Mouse (Mus musculus): Measurements from ENCODE around the gene Kalrn. TPM values are rescaled to one million over a fixed set of nuclear protein-coding genes. Genes with fewer than 3 reads are reported as not detected.

Kalrn gene
- 10 to 100 TPM; 25.1 to 32.5 (median 29.6) TPM for total RNA-seq (2022)

DNA sequence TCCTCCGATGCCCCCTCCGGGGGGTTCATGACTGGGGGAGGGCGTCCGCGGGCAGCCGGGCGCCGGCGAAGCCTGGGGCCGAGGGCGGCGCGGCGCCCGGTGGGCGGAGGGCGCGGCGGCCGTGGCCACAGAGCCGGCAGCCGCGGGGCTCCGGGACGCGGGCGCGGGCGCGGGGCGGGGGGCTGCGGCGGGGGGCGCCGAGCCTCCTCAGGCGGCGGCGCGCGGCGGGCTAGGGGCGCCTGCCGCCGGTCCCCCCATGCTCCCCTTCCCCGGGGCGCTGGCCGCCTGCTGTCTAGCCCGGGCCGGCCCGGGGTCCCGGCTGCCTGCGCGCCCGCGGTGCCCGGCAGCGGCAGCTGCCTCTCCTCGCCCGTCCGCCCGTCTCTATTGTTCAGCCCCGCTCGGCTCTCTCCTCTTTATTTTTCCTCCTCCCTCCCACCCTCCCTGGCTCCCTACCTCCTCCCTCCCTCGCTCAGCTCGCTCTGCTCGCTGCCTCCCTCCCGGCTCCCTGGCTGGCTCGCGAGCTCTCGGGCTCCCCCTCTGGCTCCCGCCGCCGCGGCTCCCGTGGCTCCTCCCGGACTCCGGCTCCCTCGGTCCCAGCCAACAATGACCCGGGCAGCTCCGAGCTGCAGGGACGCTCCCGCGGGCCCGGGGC lies at the start of gene Kalrn:
TSS of gene Kalrn (minus strand) at position 382 of the 652 bp plus-strand sequence.
- peak; percentile 82 for DNase-seq (ENCODE audit: low spot score)

DNA sequence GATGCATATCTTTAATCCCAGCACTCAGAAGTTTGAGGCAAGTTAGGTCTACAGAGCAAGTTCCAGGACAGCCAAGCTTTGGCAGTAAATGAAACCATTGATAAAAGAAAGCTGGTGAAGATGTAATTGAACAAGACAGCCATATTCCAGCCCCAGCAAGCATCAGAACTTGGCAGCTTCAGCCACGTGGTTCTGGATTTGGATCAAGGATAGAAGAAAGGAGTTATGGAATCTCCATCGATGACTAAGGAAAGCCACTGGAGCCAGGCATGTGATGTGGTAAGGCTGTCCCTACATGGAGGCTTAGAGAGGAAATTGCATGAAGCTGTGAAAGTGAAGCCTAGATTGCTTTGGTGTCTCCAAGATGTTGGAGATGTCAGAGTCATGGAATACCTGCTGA lies 40.7 kb upstream of the Kalrn start:
- DNase-seq (ENCODE audit: low spot score): no peak

DNA sequence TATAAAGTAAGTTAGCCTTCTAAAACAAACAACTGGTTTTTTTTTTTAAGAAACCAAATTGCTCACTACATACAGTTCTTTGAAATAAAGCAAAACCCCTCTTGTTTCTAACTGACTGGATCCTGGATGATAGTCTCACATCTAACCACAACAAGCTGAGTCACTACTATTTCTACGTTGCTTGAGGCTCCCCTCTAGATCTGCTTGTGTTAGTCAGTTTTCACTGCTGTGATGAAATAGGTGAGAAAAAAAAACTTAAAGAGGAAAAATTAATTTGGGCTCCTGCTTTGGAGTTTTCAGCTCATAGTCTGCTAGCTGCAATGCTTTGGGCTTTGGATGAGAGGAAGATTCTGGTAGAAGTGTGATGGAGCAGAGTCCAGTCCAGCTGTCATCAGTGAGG lies 36.8 kb upstream of the Kalrn start:
- no peak for DNase-seq (ENCODE audit: low spot score)

- peak; percentile 49 for DNase-seq (ENCODE audit: low spot score)
Observed at GRCm38 (mm10) chr16:34605679-34606078, 32.3 kb upstream of the Kalrn start.

DNA sequence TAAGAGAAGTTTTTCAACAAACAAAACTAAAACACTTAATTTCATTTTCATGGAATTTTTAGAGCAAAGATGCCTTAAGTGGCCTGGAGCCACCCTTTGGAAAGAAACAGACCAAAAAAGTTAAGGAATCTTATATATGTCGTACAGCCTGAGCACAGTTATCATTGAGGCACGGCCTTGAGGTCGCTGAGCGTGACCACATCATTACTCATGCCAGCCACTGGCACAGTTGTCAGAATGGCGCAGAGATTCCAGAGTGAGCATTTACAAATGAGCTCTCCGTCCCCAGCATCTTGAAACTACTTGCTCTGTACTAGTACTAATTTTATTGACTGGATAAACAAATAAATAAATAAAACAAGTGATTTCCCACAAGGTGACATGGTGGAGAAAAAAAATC lies 30.5 kb upstream of the Kalrn start:
- no peak for DNase-seq (ENCODE audit: low spot score)

- no peak for DNase-seq (ENCODE audit: low spot score)
Observed at GRCm38 (mm10) chr16:34603076-34603475, 29.7 kb upstream of the Kalrn start.

DNA sequence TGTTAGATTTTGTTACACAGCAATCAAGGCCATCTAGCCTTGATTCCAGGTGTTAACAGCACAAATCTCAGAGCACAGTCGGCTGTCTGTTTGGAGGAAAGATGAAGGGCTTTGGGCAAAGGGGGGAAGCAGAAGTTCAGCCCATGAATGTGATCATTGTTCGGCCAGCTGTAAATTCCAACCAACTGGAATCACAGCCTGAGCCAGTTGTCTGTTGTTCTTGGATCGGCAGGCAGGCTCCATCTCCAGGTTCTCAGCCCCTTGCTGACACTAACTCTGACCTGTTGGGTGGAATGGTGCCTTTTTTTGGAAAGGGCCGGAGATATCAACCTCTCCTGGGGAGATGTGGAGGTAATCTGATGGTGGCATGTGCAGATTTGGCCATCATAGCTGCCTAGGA lies 28.6 kb upstream of the Kalrn start:
- DNase-seq (ENCODE audit: low spot score): no peak

DNA sequence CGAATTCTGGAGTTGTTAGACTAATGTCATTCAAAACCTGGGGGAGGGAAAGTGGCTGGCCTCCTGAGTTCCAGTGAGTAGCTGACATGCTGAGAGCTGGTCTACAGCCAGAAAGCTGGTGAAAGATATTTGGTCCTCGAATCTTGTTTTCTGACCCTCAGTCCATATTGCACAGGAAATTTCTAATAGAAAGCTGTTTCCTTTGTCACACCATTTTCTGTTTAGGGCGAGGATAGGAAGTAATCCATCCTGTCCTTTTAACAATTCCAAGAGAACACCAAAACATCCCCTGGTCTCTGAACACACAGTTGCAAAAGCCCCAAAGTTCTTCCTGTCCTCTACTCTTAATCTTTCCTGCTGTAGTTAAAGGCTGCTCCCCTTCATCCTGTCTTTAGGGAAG lies 22.0 kb upstream of the Kalrn start:
- no peak for DNase-seq (ENCODE audit: low spot score)

GRCm38 (mm10) chr16:34594597-34595262 lies 21.4 kb upstream of the Kalrn start:
- no peak for DNase-seq (ENCODE audit: low spot score)

DNA sequence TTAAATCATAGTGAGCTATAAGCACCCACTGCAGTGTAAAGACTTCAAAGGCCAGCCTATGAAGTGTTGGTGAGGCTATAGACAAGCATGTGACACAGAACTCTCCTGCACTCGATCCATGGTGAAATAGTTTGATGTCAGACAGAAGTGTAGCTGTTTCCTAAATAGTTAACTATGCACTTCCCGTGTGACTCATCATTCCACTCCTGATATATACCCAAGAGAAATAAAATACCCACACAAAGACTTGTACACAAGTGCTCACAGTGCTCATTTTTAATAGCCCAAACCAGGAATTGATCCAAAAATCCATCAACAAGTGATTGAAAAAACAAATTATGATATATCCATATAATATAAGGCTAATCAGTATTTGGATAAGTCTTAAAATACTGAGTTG lies 19.4 kb upstream of the Kalrn start:
- no peak for DNase-seq (ENCODE audit: low spot score)

DNA sequence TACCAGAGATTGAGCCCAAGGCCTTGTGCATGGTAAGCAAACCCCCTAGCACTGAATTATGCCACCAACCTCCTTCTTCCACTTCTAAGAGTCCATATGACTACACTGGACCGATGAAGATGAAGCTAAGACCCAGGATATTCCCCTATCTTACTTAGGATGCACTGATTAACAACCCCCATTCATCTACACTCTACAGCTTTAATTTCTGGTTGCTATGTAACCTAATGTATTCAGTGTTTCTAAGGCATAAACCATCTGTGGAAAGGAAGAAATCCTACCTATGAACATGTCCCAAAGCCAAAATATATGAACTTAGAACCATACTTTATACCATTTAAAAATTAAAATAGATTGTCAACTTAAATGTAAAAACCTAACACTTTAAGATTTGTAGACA lies 18.6 kb upstream of the Kalrn start:
- DNase-seq (ENCODE audit: low spot score): no peak

- no peak for DNase-seq (ENCODE audit: low spot score)
Observed at GRCm38 (mm10) chr16:34579671-34580326, 6.5 kb upstream of the Kalrn start.

DNA sequence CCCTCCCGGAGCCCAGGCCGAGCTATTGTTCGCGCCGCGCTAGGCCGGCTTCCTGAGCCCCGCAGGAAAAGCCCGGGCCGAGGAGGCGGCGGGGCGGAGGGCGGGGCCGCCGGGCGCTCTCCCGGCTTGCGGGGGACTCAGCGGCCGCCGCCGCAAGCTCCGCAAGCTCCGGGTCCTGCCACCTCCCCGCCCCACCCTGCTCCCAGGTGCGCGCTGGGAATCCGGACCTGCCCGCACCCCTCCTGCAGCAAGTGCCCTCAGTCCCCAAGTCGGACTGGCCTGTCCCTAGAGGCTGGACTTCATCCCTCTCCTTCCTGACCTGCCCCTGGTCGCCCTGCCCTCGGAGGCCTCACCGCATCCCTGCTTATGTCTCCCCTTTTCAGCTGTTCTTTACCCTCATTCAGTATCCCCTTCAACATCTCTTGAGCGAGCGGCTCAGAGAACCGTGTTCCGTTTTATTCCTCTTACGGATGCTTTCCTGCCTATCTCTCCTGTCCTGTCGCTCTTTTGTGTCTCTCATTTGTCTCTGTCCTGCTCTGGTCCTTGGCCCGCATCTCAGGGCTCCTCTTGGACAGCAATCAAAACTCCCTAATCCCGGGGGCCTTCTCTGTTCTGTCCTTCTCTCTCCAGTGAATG lies 642 bp upstream of the Kalrn start:
- DNase-seq (ENCODE audit: low spot score): no peak

DNA sequence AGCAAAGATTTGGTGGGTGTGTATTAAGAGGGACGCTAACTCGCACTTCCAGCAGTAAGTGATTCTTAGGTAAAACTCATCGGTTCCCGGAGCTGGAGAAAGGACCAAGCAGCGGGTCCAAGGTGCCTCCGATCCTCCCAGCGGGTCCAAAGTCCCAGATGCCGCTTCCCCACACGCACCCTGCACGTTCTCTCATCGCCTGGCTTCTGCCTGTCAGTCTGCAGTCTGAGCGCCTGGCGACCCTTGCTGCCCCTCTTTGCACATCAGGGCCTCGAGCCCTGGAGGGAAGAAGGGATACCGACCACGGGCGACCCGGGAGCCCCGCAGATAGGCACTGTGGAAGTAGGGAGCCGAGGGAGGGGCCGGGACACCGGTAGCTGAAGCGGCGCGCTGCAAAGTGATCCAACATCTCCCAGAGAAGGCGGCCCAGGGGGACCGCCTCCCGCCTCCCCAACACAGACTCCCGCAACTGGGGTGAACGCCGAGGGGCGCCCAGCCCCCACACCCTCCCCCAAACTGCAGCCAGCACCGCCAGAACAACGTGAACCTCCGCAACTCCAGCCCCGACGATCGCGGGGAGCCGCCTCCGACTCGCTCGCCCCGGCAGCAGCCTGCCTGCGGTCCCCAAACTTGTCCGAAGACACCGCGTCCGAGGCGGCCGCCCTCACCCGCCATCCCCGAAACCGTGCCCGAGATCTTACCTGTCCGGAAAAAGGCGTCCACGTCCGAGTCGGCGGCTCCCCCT lies 754 bp downstream of the Kalrn start:
- no peak for DNase-seq (ENCODE audit: low spot score)

DNA sequence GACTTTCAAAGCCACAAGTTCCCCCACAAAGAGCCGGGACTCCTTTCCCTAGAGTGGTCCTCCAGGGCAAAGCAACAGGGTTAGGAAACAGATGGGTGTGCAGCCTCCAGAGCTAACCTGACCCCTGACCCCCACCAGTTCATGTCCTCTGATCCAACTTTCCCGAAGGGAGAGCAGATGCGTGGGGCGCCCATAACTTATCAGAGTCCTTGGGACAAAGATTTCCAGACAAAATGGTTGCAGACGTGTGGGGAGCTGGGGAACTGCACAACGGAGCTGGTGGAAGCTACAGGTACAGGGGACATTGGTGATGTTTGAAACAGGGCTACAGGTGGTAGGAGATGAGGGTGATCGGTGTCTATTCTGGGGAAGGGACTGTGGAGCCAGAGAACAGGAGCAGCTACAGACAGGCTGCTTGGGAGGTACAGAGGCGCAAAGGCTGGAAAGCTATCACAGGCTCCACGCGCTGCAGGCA lies 1.4 kb downstream of the Kalrn start:
- DNase-seq (ENCODE audit: low spot score): no peak

DNA sequence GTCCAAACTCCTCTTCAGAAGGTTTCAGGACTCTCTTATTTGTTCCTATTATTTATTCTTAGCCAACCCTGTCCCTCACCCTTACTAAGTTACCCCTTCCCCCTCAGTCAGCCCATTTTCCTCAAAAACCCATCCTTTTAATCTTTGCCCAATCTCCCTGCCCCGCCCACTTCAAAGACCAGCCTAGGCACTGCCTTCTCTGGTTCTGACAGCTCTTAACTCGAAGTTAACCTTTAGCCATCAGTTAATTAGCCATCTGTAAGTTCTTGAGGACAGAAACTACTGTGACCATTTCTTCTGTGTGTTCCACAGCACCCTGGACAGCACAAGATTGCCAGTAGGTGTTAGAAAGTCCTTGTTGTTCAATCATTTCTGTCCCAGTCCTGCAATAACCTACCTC lies 3.4 kb downstream of the Kalrn start:
- DNase-seq (ENCODE audit: low spot score): no peak

- no peak for DNase-seq (ENCODE audit: low spot score)
Observed at GRCm38 (mm10) chr16:34568831-34569230, 4.5 kb downstream of the Kalrn start.

DNA sequence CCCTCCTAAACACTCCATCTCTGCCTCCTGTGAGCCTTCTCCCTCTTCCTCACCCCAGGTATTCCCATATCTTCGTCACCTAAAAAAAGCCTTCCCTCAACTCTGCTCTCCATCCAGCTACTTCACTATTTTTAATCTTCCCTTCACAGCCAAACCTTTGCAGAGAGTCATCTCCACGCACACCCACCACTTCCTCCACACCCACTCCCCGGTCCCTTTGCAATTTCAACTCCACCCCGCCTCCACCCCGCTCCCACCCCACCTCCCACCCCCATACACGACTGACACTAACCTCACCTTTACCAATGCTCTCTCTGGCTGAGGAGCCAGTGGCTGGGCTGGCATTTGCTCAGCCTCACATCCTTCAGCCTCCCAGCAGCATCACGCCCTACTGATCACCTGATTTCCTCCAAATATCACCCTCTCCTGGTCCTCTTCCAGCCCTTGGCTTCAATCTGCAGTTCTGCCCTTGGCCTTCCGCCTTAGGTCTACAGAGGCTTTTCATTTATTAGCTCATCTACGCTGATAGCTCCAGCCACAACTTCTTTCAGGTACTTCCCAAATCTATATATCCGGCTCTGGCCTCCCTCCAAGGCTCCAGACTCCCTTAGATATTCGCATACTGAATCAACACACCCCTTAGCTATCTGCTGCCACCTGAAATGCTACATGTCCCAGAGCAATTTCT lies 9.6 kb downstream of the Kalrn start:
- no peak for DNase-seq (ENCODE audit: low spot score)

DNA sequence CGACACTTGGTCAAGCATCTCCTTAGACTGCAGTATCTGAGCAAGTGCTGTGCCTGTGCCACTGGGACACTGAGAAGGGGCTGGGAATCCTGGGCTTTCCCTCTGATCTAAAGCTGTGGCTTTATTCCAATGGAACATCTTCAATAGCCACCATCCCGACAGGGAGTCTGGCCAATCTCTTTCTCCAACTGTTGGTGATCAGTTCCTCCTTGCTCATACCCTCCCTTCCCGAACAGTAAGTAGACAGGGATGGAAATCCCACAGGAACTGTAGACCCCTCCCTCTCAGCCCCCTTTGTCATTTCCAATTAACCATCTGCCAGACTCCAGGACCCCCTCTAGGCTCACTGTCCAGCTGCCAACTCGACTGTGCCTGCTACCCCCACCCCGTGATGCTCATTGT lies 11.6 kb downstream of the Kalrn start:
- no peak for DNase-seq (ENCODE audit: low spot score)

DNA sequence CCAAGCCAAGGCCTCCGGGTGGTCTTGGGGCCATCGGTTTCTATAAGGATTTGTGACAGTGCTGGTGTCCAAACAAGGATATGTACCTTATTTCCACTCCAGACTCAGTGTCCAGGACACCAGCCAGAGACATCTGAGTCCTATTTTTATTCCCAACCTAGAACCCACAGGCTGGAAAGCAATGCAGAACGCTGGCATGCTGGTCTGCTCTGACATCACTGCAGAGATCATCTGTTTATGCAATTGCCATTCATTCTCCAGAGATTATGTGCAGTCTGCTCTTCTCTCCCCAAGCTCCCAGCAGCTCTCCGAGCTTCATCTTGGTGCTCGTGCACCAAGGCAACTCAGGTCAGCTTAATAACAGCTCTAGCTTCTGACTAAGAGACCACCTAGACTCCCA lies 12.5 kb downstream of the Kalrn start:
- no peak for DNase-seq (ENCODE audit: low spot score)

- DNase-seq (ENCODE audit: low spot score): no peak
Observed at GRCm38 (mm10) chr16:34560411-34560810, 12.9 kb downstream of the Kalrn start.
